Mouse (Mus musculus): ENCODE measurements around the gene Klk6.

GRCm38 (mm10) chr7:43851616-43852015, 27.3 kb downstream of the Klk6 start:
- TF ChIP-seq POLR2A (IDR thresholded peaks at IDR 0.05; ENCODE audit: borderline replicate concordance, low read depth, low read length), result no peak
- no peak for TF ChIP-seq CTCF (IDR thresholded peaks at IDR 0.05; ENCODE audit: low read depth, low read length)

All from bone marrow macrophage, adult 2 months (primary cell).